Mouse (Mus musculus) liver, embryonic 11.5 days (tissue): ENCODE data around the gene Arhgap30. TPM values are rescaled to one million over a fixed set of nuclear protein-coding genes. Genes with fewer than 3 reads are reported as not detected.

ENCODE experiments used
- ATAC-seq: fragments of 200-750 bp; cut with Nextera tagmentation; replicated peaks from 2 replicates; pipeline ENCODE4 v1.8.0; 2017; ENCODE audit warnings: moderate number of reproducible peaks, mild to moderate bottlenecking, moderate TSS enrichment, moderate library complexity; ENCODE audit not compliant: low FRiP score
- DNase-seq: peaks from one replicate; pipeline ENCODE4 v3.0.0-alpha.2; 2017; ENCODE audit warnings: low spot score
- H3K27ac ChIP-seq: fragments of 300-500 bp; sonication (generic); 2 replicates; pipeline ENCODE4 v1.5.1; 2014; ENCODE audit warnings: mild to moderate bottlenecking, low read depth, low read length, control low read depth
- H3K27me3 ChIP-seq: fragments of 300-500 bp; sonication (generic); replicated peaks from 2 replicates; pipeline ENCODE4 v1.6.1; 2014; ENCODE audit warnings: low read length, mixed read lengths; ENCODE audit not compliant: control insufficient read depth, insufficient read depth
- H3K36me3 ChIP-seq: fragments of 300-500 bp; sonication (generic); 2 replicates; pipeline ENCODE4 v1.6.1; 2014; ENCODE audit warnings: mild to moderate bottlenecking, low read length, moderate library complexity, mixed read lengths; ENCODE audit not compliant: control insufficient read depth, insufficient read depth
- H3K4me1 ChIP-seq: fragments of 300-500 bp; sonication (generic); replicated peaks from 2 replicates; pipeline ENCODE4 v1.6.1; 2014; ENCODE audit warnings: low read length, mixed read lengths; ENCODE audit not compliant: control insufficient read depth, insufficient read depth
- H3K4me2 ChIP-seq: fragments of 300-500 bp; sonication (generic); 2 replicates; pipeline ENCODE4 v1.6.1; 2014; ENCODE audit warnings: mild to moderate bottlenecking, control low read depth, moderate library complexity
- H3K4me3 ChIP-seq: fragments of 300-500 bp; sonication (generic); 2 replicates; pipeline ENCODE4 v1.5.1; 2014; ENCODE audit warnings: low read depth, low read length, control low read depth
- H3K9ac ChIP-seq: fragments of 300-500 bp; sonication (generic); 2 replicates; pipeline ENCODE4 v1.6.1; 2014; ENCODE audit warnings: low read depth, low read length, control low read depth
- H3K9me3 ChIP-seq: fragments of 300-500 bp; sonication (generic); 2 replicates; pipeline ENCODE4 v1.6.1; 2016; ENCODE audit warnings: low read length, inconsistent platforms, mixed read lengths; ENCODE audit not compliant: control insufficient read depth
- whole genome bisulfite sequencing: fragments of 180-500 bp; shearing (Covaris S2); extraction: QIAGEN DNeasy Blood & Tissue Kit; methylation state at CpG from one replicate; pipeline ENCODE4 v1.1.7; 2014; 5-methylcytosine and 5-hydroxymethylcytosine counted together
- polyA plus RNA-seq: library from polyadenylated mRNA; unstranded; fragments of >200 nt; fragmentation: Nextera tagmentation; extraction: Ambion mirVana; gene quantifications from 2 replicates; pipeline ENCODE4 v1.2.1, GENCODE M21; 2014

Arhgap30 gene
- polyA plus RNA-seq, 1 experiment from 2014 or later = 3.5 TPM

- ATAC-seq (no peak), DNase-seq (no peak)
- H3K4me2 ChIP-seq = no peak overlapping the region
- H3K9me3 ChIP-seq = no peaks in the 10 kb centered on the region
- WGBS = 49% methylated on average over 4 of the region's 4 CpGs
- no peak overlapping the region for H3K4me3 ChIP-seq
- H3K27me3 ChIP-seq = no peaks in the 10 kb centered on the region
- no peaks in the 10 kb centered on the region; the same call in 1 of the 2 replicates for H3K36me3 ChIP-seq
- no peak overlapping the region for H3K9ac ChIP-seq
- no peak overlapping the region for H3K27ac ChIP-seq
- H3K4me1 ChIP-seq = no peaks in the 10 kb centered on the region; the same call in 1 of the 2 replicates
These were observed 36.4 kb downstream of the Arhgap30 start for GRCm38 (mm10) chr1:171425126-171425525.

DNA sequence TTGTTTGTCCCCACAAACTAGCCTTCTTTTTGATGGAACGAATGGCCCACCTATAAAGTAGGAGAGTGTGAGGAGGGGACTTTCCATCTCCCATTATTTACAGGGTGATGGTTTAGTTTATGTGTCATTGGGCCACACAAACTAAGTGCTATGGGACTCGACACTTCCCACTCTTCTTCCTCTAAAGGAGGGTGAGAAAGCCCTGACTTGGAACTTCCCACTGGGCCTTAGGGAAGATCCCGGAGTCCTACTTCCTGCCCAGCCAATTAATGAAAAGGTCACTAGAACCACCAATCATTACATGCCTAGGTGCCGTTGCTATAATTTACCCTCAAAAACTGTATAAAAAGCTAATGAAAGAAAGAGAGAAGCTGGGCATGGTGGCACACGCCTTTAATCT lies 43.4 kb downstream of the Arhgap30 start:
- H3K36me3 ChIP-seq = no peaks in the 10 kb centered on the region
- no peak overlapping the region for H3K4me2 ChIP-seq
- no peak overlapping the region for H3K4me3 ChIP-seq
- peaks cover 4% of the 10 kb centered on the region for H3K4me1 ChIP-seq
- no peak overlapping the region for H3K27ac ChIP-seq
- no peak for DNase-seq
- WGBS = 78% methylated on average over 5 of the region's 5 CpGs
- H3K9me3 ChIP-seq = no peaks in the 10 kb centered on the region
- H3K9ac ChIP-seq = no peak overlapping the region
- peaks cover 1% of the 10 kb centered on the region; the same call in 1 of the 2 replicates for H3K27me3 ChIP-seq
- ATAC-seq = no peak

DNA sequence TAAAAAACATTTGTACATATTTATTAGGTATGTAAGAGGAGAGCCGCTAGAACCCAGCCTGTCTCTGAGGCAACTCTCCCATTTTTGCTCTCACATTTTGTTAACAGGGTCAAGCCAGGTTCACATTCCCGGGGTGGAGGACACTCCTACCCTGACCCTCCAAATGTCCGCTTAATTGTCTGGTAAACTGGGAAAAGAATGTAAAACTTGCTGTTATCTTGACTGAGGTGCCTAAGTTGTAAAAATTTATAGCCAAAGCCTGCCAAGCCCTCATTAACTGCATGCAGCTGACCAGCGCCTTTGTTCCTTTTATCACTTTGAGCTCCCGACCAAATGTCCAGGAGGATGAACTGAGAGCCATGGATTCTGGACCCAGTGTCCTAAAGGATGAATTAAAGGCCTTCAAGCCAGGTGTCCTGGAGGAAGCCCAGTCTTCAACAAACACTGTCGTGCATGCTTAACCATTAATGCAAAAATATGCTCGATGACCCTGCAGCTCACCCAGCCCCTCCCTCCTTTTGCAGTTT lies 46.6 kb downstream of the Arhgap30 start:
- no peak overlapping the region for H3K27ac ChIP-seq
- no peak for DNase-seq
- H3K4me2 ChIP-seq = no peak overlapping the region
- no peaks in the 10 kb centered on the region for H3K36me3 ChIP-seq
- H3K27me3 ChIP-seq = peaks cover 8% of the 10 kb centered on the region
- H3K4me1 ChIP-seq = peaks cover 16% of the 10 kb centered on the region
- no peak for ATAC-seq
- H3K4me3 ChIP-seq = no peak overlapping the region
- WGBS = 49% methylated on average over 7 of the region's 7 CpGs
- H3K9ac ChIP-seq = no peak overlapping the region
- H3K9me3 ChIP-seq = no peaks in the 10 kb centered on the region

GRCm38 (mm10) chr1:171435974-171436373 lies 47.2 kb downstream of the Arhgap30 start:
- Histone ChIP-seq H3K4me1 (peaks cover 20% of the 10 kb centered on the region), H3K27me3 (peaks cover 8% of the 10 kb centered on the region), H3K4me2 (no peak overlapping the region), H3K9me3 (no peaks in the 10 kb centered on the region), H3K27ac (no peak overlapping the region), H3K9ac (no peak overlapping the region), H3K36me3 (no peaks in the 10 kb centered on the region), H3K4me3 (no peak overlapping the region)
- 68% methylated on average over 1 of the region's 1 CpGs for WGBS
- DNase-seq = no peak
- ATAC-seq = no peak

GRCm38 (mm10) chr1:171437264-171438013 lies 48.7 kb downstream of the Arhgap30 start, which contains the start of gene F11r:
Gene F11r (plus strand): TSS chr1:171437535.
- peak; percentile 83 for DNase-seq
- peaks cover 29% of the 10 kb centered on the region for H3K4me1 ChIP-seq

DNA sequence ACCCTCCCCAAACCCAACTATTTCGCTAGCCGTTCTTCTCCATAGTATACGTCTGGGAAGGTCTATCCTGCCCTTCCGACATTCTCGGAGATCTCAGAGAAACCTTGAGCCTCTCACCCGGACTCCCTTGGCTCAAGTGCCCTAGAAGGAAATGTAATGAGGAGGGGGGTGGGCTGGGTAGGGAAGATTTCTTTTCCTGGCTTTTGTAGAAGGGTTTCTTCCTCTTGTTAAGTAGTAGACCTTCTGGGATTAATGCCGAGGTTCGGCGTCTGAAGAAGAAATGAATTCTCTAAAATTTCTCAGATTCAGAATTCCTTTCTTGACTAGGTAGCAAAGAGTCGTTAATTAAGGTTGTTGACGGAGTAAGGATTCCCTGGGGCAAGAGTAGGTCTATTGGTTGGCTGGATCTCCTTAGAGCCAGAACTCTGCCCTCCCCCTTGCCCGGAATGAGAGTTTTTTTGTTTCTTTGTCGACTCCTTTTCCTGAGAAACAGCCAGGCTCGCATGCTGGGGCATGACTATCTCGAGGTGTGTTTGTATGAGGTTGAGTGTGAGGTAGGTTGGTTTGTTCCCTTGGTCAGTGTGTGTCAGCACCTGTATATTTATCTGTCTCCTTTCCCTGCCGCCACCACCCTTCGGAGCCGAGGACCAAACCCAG lies 49.4 kb downstream of the Arhgap30 start:
- peaks cover 29% of the 10 kb centered on the region for H3K4me1 ChIP-seq
- H3K27me3 ChIP-seq = peaks cover 8% of the 10 kb centered on the region
- WGBS = 3% methylated on average over 18 of the region's 18 CpGs
- H3K4me3 ChIP-seq = peak overlapping the region; percentile 60
- H3K4me2 ChIP-seq = peak overlapping the region; percentile 85
- ATAC-seq (no peak), DNase-seq (no peak)
- peak overlapping the region; percentile 31 for H3K9ac ChIP-seq
- H3K27ac ChIP-seq = peak overlapping the region; percentile 49; the same call in 1 of the 2 replicates
- no peaks in the 10 kb centered on the region for H3K9me3 ChIP-seq
- H3K36me3 ChIP-seq = no peaks in the 10 kb centered on the region

More at GRCm38 (mm10) chr1:171437264-171438013, 48.7 kb downstream of the Arhgap30 start, which contains the start of gene F11r:
- H3K4me2 ChIP-seq = peak within 1 kb of the TSS; percentile 85
- H3K4me3 ChIP-seq = peak within 1 kb of the TSS; percentile 60
- no peaks in the 10 kb centered on the region for H3K9me3 ChIP-seq
- H3K36me3 ChIP-seq = no peaks in the 10 kb centered on the region
- H3K9ac ChIP-seq = peak within 1 kb of the TSS; percentile 31
- 1% methylated on average over 46 of the region's 46 CpGs for WGBS
- peak; percentile 79 for ATAC-seq
- H3K27ac ChIP-seq = peak within 1 kb of the TSS; percentile 49; the same call in 1 of the 2 replicates
- H3K27me3 ChIP-seq = peaks cover 8% of the 10 kb centered on the region

- peak overlapping the region; percentile 60 for H3K4me3 ChIP-seq
- DNase-seq (no peak), ATAC-seq (no peak)
- H3K4me1 ChIP-seq = peaks cover 29% of the 10 kb centered on the region
- no peak overlapping the region for H3K27ac ChIP-seq
- 12% methylated on average over 8 of the region's 8 CpGs for WGBS
- H3K36me3 ChIP-seq = no peaks in the 10 kb centered on the region
- no peak overlapping the region for H3K9ac ChIP-seq
- peak overlapping the region; percentile 85 for H3K4me2 ChIP-seq
- H3K27me3 ChIP-seq = peaks cover 8% of the 10 kb centered on the region
- H3K9me3 ChIP-seq = peaks cover 4% of the 10 kb centered on the region; the same call in 1 of the 2 replicates
These were observed 50.3 kb downstream of the Arhgap30 start for GRCm38 (mm10) chr1:171439072-171439471.

DNA sequence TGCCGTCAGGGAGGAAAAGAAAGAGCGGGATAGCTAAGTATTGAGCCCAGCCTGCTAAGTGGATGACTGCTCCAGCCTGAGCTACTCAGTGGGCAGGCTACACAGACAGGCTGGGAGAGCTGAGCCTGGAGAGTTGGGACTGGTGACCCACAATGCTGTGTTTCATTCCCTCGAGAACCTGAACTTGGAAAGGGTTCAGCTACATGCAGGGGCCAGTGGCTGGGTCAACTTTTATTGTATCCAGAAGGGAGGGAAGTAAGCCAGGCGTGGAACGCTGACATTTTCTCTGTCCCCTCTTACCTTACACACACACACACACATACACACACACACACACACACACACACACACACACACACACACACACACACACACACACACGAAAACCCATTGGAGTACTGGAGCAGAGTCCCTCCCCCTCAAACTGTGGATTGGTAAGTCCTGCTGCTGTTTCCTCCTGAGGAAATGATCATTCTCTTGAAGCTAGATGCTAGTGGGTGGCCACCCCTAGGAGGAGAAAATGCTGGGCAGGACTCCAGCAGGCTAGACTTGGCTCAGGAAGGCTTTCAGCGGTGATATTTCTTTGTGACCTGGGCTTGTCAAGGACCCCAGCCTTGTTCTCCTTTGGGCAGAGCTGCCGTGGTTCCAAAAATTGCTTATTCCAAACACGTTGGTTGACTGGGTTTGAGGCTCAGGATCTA lies 51.4 kb downstream of the Arhgap30 start:
- H3K4me1 ChIP-seq = peaks cover 29% of the 10 kb centered on the region
- peak overlapping the region; percentile 60 for H3K27ac ChIP-seq
- ATAC-seq (no peak), DNase-seq (no peak)
- peaks cover 4% of the 10 kb centered on the region; the same call in 1 of the 2 replicates for H3K9me3 ChIP-seq
- peaks cover 8% of the 10 kb centered on the region for H3K27me3 ChIP-seq
- H3K36me3 ChIP-seq = no peaks in the 10 kb centered on the region
- WGBS = 24% methylated on average over 9 of the region's 9 CpGs
- peak overlapping the region; percentile 0 for H3K4me3 ChIP-seq
- H3K4me2 ChIP-seq = peak overlapping the region; percentile 85
- H3K9ac ChIP-seq = no peak overlapping the region
